Mouse (Mus musculus) kidney, postnatal 14 days (tissue): Measurements from ENCODE around the gene Rnf38.

ENCODE experiments used
- DNase-seq: peaks from one replicate; pipeline ENCODE4 v3.0.0; 2022; ENCODE audit warnings: mixed read lengths

Rnf38 gene

GRCm38 (mm10) chr4:44223444-44223843 lies 10.1 kb downstream of the Rnf38 start:
- DNase-seq = no peak

GRCm38 (mm10) chr4:44216797-44217442 lies 16.7 kb downstream of the Rnf38 start:
- DNase-seq = no peak

GRCm38 (mm10) chr4:44199968-44200367 lies 33.6 kb downstream of the Rnf38 start:
- peak; percentile 33 for DNase-seq

- DNase-seq = no peak
Measured at GRCm38 (mm10) chr4:44187431-44187830, 46.2 kb downstream of the Rnf38 start.

GRCm38 (mm10) chr4:44183862-44184261 lies 49.7 kb downstream of the Rnf38 start:
- DNase-seq = no peak

- DNase-seq = no peak
Measured at GRCm38 (mm10) chr4:44179748-44180147, 53.8 kb downstream of the Rnf38 start.

GRCm38 (mm10) chr4:44173177-44173576 lies 60.4 kb downstream of the Rnf38 start:
- DNase-seq = peak; percentile 67

- no peak for DNase-seq
Measured at GRCm38 (mm10) chr4:44172676-44173075, 60.9 kb downstream of the Rnf38 start.

GRCm38 (mm10) chr4:44169884-44170283 lies 63.7 kb downstream of the Rnf38 start:
- DNase-seq = no peak

GRCm38 (mm10) chr4:44168816-44169215 lies 64.8 kb downstream of the Rnf38 start:
- no peak for DNase-seq

- DNase-seq = peak; percentile 98
Measured at GRCm38 (mm10) chr4:44168231-44168647, 65.3 kb downstream of the Rnf38 start.

- peak; percentile 94 for DNase-seq
Measured at GRCm38 (mm10) chr4:44167397-44168121, 66.0 kb downstream of the Rnf38 start.

- no peak for DNase-seq
Measured at GRCm38 (mm10) chr4:44166702-44167396, 66.7 kb downstream of the Rnf38 start.

GRCm38 (mm10) chr4:44164621-44165020 lies 69.0 kb downstream of the Rnf38 start:
- DNase-seq = no peak

GRCm38 (mm10) chr4:44163034-44163433 lies 70.6 kb downstream of the Rnf38 start:
- DNase-seq = no peak

GRCm38 (mm10) chr4:44160990-44161689 lies 72.4 kb downstream of the Rnf38 start:
- peak; percentile 14 for DNase-seq

GRCm38 (mm10) chr4:44159839-44160238 lies 73.8 kb downstream of the Rnf38 start:
- DNase-seq = no peak

GRCm38 (mm10) chr4:44156481-44156880 lies 77.1 kb downstream of the Rnf38 start:
- DNase-seq = no peak

GRCm38 (mm10) chr4:44154884-44155283 lies 78.7 kb downstream of the Rnf38 start:
- no peak for DNase-seq

GRCm38 (mm10) chr4:44152904-44153303 lies 80.7 kb downstream of the Rnf38 start:
- DNase-seq = no peak

- DNase-seq = no peak
Measured at GRCm38 (mm10) chr4:44126805-44127204, 106.8 kb downstream of the Rnf38 start.

- peak; percentile 29 for DNase-seq
Measured at GRCm38 (mm10) chr4:44119410-44120201, 114.0 kb downstream of the Rnf38 start.
